Mouse (Mus musculus): ENCODE data around the gene Olfr485. TPM values are rescaled to one million over a fixed set of nuclear protein-coding genes. Genes with fewer than 3 reads are reported as not detected.

Gene Olfr485
- polyA plus RNA-seq, 1 experiment from 2014 or later = not detected

GRCm38 (mm10) chr7:108121416-108121815, 38.3 kb downstream of the Olfr485 start:
- Histone ChIP-seq H3K9ac (ENCODE audit: low read length) (no peak overlapping the region), H3K27me3 (ENCODE audit: control insufficient read depth, insufficient read depth, low read length) (no peaks in the 10 kb centered on the region), H3K27ac (ENCODE audit: low read length) (no peak overlapping the region), H3K4me2 (ENCODE audit: low read depth, low read length) (no peak overlapping the region), H3K36me3 (ENCODE audit: control insufficient read depth, insufficient read depth) (no peaks in the 10 kb centered on the region), H3K4me3 (ENCODE audit: low read length) (no peak overlapping the region), H3K4me1 (ENCODE audit: control insufficient read depth, insufficient read depth, low read length) (no peaks in the 10 kb centered on the region), H3K9me3 (replicated peaks; ENCODE audit: control insufficient read depth, low read length) (no peaks in the 10 kb centered on the region)
- ATAC-seq (replicated peaks; ENCODE audit: extremely low read depth, insufficient read depth, low FRiP score) = no peak
- WGBS = 50% methylated on average over 1 of the region's 1 CpGs

GRCm38 (mm10) chr7:108120681-108121080, 39.0 kb downstream of the Olfr485 start:
- Histone ChIP-seq H3K36me3 (ENCODE audit: control insufficient read depth, insufficient read depth) (no peaks in the 10 kb centered on the region), H3K4me3 (ENCODE audit: low read length) (no peak overlapping the region)

More at GRCm38 (mm10) chr7:108120681-108121080, 39.0 kb downstream of the Olfr485 start:
- Histone ChIP-seq H3K4me1 (ENCODE audit: control insufficient read depth, insufficient read depth, low read length) (no peaks in the 10 kb centered on the region), H3K27ac (ENCODE audit: low read length) (no peak overlapping the region), H3K4me2 (ENCODE audit: low read depth, low read length) (no peak overlapping the region), H3K9ac (ENCODE audit: low read length) (no peak overlapping the region), H3K27me3 (ENCODE audit: control insufficient read depth, insufficient read depth, low read length) (no peaks in the 10 kb centered on the region), H3K9me3 (replicated peaks; ENCODE audit: control insufficient read depth, low read length) (no peaks in the 10 kb centered on the region)
- WGBS = 6% methylated on average over 1 of the region's 1 CpGs
- no peak for ATAC-seq (replicated peaks; ENCODE audit: extremely low read depth, insufficient read depth, low FRiP score)

Other genes starting within 250 kb of the Olfr485 start
- not detected in 2 replicates for gene Olfr473, start 229.4 kb downstream of the Olfr485 start, polyA plus RNA-seq (2015; fragmentation: Nextera tagmentation; extraction: Ambion mirVana)
- not detected in 2 replicates for gene Olfr474, start 205.2 kb downstream of the Olfr485 start, polyA plus RNA-seq (2015; fragmentation: Nextera tagmentation; extraction: Ambion mirVana)
- gene Olfr476, start 195.1 kb downstream of the Olfr485 start, polyA plus RNA-seq (2015; fragmentation: Nextera tagmentation; extraction: Ambion mirVana) = not detected in 2 replicates
- gene Olfr477, start 173.2 kb downstream of the Olfr485 start, polyA plus RNA-seq (2015; fragmentation: Nextera tagmentation; extraction: Ambion mirVana) = not detected in 2 replicates
- gene Olfr478, start 125.9 kb downstream of the Olfr485 start, polyA plus RNA-seq (2015; fragmentation: Nextera tagmentation; extraction: Ambion mirVana) = not detected in 2 replicates
- not detected in 2 replicates for gene Olfr479, start 109.2 kb downstream of the Olfr485 start, polyA plus RNA-seq (2015; fragmentation: Nextera tagmentation; extraction: Ambion mirVana)
- not detected in 2 replicates for gene Olfr480, start 92.5 kb downstream of the Olfr485 start, polyA plus RNA-seq (2015; fragmentation: Nextera tagmentation; extraction: Ambion mirVana)
- not detected in 2 replicates for gene Olfr481, start 80.0 kb downstream of the Olfr485 start, polyA plus RNA-seq (2015; fragmentation: Nextera tagmentation; extraction: Ambion mirVana)
- gene Olfr482, start 62.3 kb downstream of the Olfr485 start, polyA plus RNA-seq (2015; fragmentation: Nextera tagmentation; extraction: Ambion mirVana) = 0.13 TPM in 1 of 2 replicates, not detected in the other
- gene Olfr483, start 59.0 kb downstream of the Olfr485 start, polyA plus RNA-seq (2015; fragmentation: Nextera tagmentation; extraction: Ambion mirVana) = not detected in 2 replicates
- not detected in 2 replicates for gene Olfr484, start 32.4 kb downstream of the Olfr485 start, polyA plus RNA-seq (2015; fragmentation: Nextera tagmentation; extraction: Ambion mirVana)
- gene Olfr486, start 12.9 kb upstream of the Olfr485 start, polyA plus RNA-seq (2015; fragmentation: Nextera tagmentation; extraction: Ambion mirVana) = not detected in 2 replicates
- gene Olfr487, start 54.8 kb upstream of the Olfr485 start, polyA plus RNA-seq (2015; fragmentation: Nextera tagmentation; extraction: Ambion mirVana) = not detected in 2 replicates
- not detected in 2 replicates for gene Olfr488, start 98.5 kb upstream of the Olfr485 start, polyA plus RNA-seq (2015; fragmentation: Nextera tagmentation; extraction: Ambion mirVana)
- not detected in 2 replicates for gene Olfr490, start 129.1 kb upstream of the Olfr485 start, polyA plus RNA-seq (2015; fragmentation: Nextera tagmentation; extraction: Ambion mirVana)
- not detected in 2 replicates for gene Olfr491, start 153.6 kb upstream of the Olfr485 start, polyA plus RNA-seq (2015; fragmentation: Nextera tagmentation; extraction: Ambion mirVana)
- gene Olfr492, start 163.8 kb upstream of the Olfr485 start, polyA plus RNA-seq (2015; fragmentation: Nextera tagmentation; extraction: Ambion mirVana) = not detected in 2 replicates
- gene Olfr493, start 187.1 kb upstream of the Olfr485 start, polyA plus RNA-seq (2015; fragmentation: Nextera tagmentation; extraction: Ambion mirVana) = not detected in 2 replicates
- not detected in 2 replicates for gene Olfr494, start 205.5 kb upstream of the Olfr485 start, polyA plus RNA-seq (2015; fragmentation: Nextera tagmentation; extraction: Ambion mirVana)
- not detected in 2 replicates for gene Olfr495, start 233.3 kb upstream of the Olfr485 start, polyA plus RNA-seq (2015; fragmentation: Nextera tagmentation; extraction: Ambion mirVana)

Measured in heart, embryonic 16.5 days (tissue).